Mouse (Mus musculus): Measurements from ENCODE around the gene Serhl. TPM values are rescaled to one million over a fixed set of nuclear protein-coding genes. Genes with fewer than 3 reads are reported as not detected.
A peak's percentile ranks its signal among the peaks of the same experiment; 100 is the strongest.
"Not testable (repeated sequence)": the region's sequence is repeated elsewhere in the genome, so short reads cannot be mapped to it uniquely, and the experiment has no call there.

Gene Serhl
- polyA plus RNA-seq, 1 experiment from 2014 or later = 70.8 TPM

GRCm38 (mm10) chr15:83127037-83127436 lies 37.7 kb downstream of the Serhl start:
- H3K36me3 ChIP-seq (ENCODE audit: control insufficient read depth, insufficient read depth, low read length) = peaks cover 55% of the 10 kb centered on the region
- not testable (repeated sequence) for H3K4me3 ChIP-seq (ENCODE audit: low read length); H3K27me3 ChIP-seq (ENCODE audit: control insufficient read depth, insufficient read depth, low read depth, low read length); H3K4me2 ChIP-seq (ENCODE audit: low read depth, low read length); H3K4me1 ChIP-seq (replicated peaks; ENCODE audit: control insufficient read depth, insufficient read depth, low read length); ATAC-seq (ENCODE audit: low read depth); H3K9me3 ChIP-seq (ENCODE audit: control insufficient read depth, low read length); H3K27ac ChIP-seq (ENCODE audit: low read length); H3K9ac ChIP-seq (ENCODE audit: low read length)
- WGBS = 68% methylated on average over 3 of the region's 3 CpGs

DNA sequence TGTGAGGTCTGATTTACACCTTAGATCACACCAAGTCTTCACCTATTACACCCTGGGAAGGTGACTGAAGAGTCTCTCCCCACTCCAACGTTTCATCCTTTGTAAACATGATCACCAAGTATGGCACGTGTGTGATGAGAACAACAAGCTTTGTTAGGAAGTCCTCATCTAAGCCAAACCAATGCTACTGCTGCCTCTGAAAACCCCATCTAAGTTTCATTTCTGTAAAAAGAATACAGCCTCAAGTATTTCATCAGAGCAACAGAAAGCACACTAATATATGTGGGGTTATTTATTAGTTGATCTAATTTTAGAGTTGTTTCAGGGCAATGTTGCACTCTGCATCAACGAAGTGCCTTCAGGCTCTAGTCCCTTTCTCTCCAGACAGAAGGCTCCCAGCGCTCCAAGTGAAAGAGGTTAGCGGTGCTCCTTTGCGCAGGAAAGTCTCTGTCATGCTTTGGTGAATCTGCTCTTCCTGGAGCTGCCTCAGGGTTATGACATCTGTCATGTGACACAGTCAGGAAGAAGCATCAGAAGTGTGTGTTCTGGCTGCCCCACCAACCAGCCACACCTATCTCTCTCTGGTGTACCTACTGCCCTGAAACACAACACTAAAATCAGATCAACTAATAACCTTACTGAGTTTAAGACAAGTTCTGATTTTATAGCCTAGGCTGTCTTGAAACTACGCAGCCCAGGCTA lies 40.4 kb downstream of the Serhl start:
- 84% methylated on average over 7 of the region's 7 CpGs for WGBS
- H3K4me2 ChIP-seq (ENCODE audit: low read depth, low read length) = no peak overlapping the region
- no peaks in the 10 kb centered on the region for H3K9me3 ChIP-seq (ENCODE audit: control insufficient read depth, low read length)
- no peak overlapping the region for H3K27ac ChIP-seq (ENCODE audit: low read length)
- H3K4me1 ChIP-seq (replicated peaks; ENCODE audit: control insufficient read depth, insufficient read depth, low read length) = no peaks in the 10 kb centered on the region
- ATAC-seq (ENCODE audit: low read depth) = no peak
- H3K9ac ChIP-seq (ENCODE audit: low read length) = no peak overlapping the region
- no peak overlapping the region for H3K4me3 ChIP-seq (ENCODE audit: low read length)
- H3K36me3 ChIP-seq (ENCODE audit: control insufficient read depth, insufficient read depth, low read length) = peaks cover 75% of the 10 kb centered on the region
- H3K27me3 ChIP-seq (ENCODE audit: control insufficient read depth, insufficient read depth, low read depth, low read length) = no peaks in the 10 kb centered on the region

GRCm38 (mm10) chr15:83134671-83135070 lies 45.4 kb downstream of the Serhl start:
- no peak for ATAC-seq (ENCODE audit: low read depth)
- Histone ChIP-seq H3K4me1 (replicated peaks; ENCODE audit: control insufficient read depth, insufficient read depth, low read length) (no peaks in the 10 kb centered on the region), H3K36me3 (ENCODE audit: control insufficient read depth, insufficient read depth, low read length) (peaks cover 52% of the 10 kb centered on the region), H3K27me3 (ENCODE audit: control insufficient read depth, insufficient read depth, low read depth, low read length) (no peaks in the 10 kb centered on the region), H3K4me2 (ENCODE audit: low read depth, low read length) (no peak overlapping the region), H3K4me3 (ENCODE audit: low read length) (no peak overlapping the region), H3K9me3 (ENCODE audit: control insufficient read depth, low read length) (no peaks in the 10 kb centered on the region), H3K27ac (ENCODE audit: low read length) (no peak overlapping the region), H3K9ac (ENCODE audit: low read length) (no peak overlapping the region)
- WGBS = 84% methylated on average over 6 of the region's 6 CpGs

DNA sequence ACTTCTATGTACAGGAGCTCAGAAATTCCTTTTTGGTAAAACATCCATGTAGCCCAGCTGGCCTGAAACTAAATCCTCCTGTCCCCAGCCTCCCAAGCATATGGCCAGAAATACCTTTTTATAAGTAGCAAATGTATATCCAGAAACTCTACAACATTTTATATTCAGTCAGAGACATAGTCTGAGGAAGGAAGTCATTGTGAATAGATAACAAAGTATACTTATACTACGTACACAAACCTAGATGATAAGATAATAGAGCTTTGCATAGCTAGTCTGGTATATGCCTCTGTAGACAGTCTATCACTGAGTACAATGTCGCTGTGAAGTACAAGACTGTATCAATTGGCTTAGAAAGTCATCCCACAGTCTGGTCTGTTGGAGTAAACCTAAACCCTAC lies 46.3 kb downstream of the Serhl start:
- WGBS = 71% methylated on average over 2 of the region's 2 CpGs
- H3K27ac ChIP-seq (ENCODE audit: low read length) = no peak overlapping the region
- no peaks in the 10 kb centered on the region for H3K4me1 ChIP-seq (replicated peaks; ENCODE audit: control insufficient read depth, insufficient read depth, low read length)
- H3K36me3 ChIP-seq (ENCODE audit: control insufficient read depth, insufficient read depth, low read length) = peaks cover 43% of the 10 kb centered on the region
- no peaks in the 10 kb centered on the region for H3K9me3 ChIP-seq (ENCODE audit: control insufficient read depth, low read length)
- no peak overlapping the region for H3K9ac ChIP-seq (ENCODE audit: low read length)
- no peak overlapping the region for H3K4me3 ChIP-seq (ENCODE audit: low read length)
- H3K27me3 ChIP-seq (ENCODE audit: control insufficient read depth, insufficient read depth, low read depth, low read length) = no peaks in the 10 kb centered on the region
- ATAC-seq (ENCODE audit: low read depth) = no peak
- H3K4me2 ChIP-seq (ENCODE audit: low read depth, low read length) = no peak overlapping the region

DNA sequence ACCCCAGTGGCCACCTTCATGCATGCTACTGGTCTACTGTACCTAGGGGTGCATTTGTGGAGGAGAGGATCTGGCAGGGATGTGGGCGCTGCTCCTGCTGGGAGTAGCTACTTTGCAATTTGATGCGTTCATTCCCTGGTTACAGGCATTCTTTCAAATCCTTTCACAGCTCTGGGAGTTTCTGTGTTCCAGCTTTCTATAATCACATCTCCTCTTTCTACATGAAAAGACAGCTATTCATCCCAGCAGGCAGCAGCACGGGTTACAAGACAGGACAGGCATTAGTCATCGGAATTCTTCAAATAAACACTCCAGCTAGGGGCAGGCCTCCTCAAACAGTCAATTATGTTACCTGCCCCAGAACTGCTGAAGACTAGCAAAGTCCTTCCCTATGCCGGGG lies 53.6 kb downstream of the Serhl start:
- Histone ChIP-seq H3K4me3 (ENCODE audit: low read length) (no peak overlapping the region), H3K27me3 (ENCODE audit: control insufficient read depth, insufficient read depth, low read depth, low read length) (no peaks in the 10 kb centered on the region), H3K9me3 (ENCODE audit: control insufficient read depth, low read length) (no peaks in the 10 kb centered on the region), H3K4me2 (ENCODE audit: low read depth, low read length) (no peak overlapping the region), H3K27ac (ENCODE audit: low read length) (no peak overlapping the region), H3K4me1 (replicated peaks; ENCODE audit: control insufficient read depth, insufficient read depth, low read length) (peaks cover 12% of the 10 kb centered on the region), H3K9ac (ENCODE audit: low read length) (no peak overlapping the region), H3K36me3 (ENCODE audit: control insufficient read depth, insufficient read depth, low read length) (peaks cover 10% of the 10 kb centered on the region)
- peak; percentile 12; the same call in 1 of the 2 replicates for ATAC-seq (ENCODE audit: low read depth)
- WGBS = 26% methylated on average over 5 of the region's 5 CpGs

- ATAC-seq (ENCODE audit: low read depth) = no peak
- H3K4me2 ChIP-seq (ENCODE audit: low read depth, low read length) = no peak overlapping the region
- H3K4me1 ChIP-seq (replicated peaks; ENCODE audit: control insufficient read depth, insufficient read depth, low read length) = peaks cover 17% of the 10 kb centered on the region
- WGBS = 86% methylated on average over 6 of the region's 6 CpGs
- H3K4me3 ChIP-seq (ENCODE audit: low read length) = no peak overlapping the region
- H3K36me3 ChIP-seq (ENCODE audit: control insufficient read depth, insufficient read depth, low read length) = peaks cover 6% of the 10 kb centered on the region; the same call in 1 of the 2 replicates
- no peaks in the 10 kb centered on the region for H3K9me3 ChIP-seq (ENCODE audit: control insufficient read depth, low read length)
- H3K27me3 ChIP-seq (ENCODE audit: control insufficient read depth, insufficient read depth, low read depth, low read length) = no peaks in the 10 kb centered on the region
- H3K9ac ChIP-seq (ENCODE audit: low read length) = no peak overlapping the region
- no peak overlapping the region for H3K27ac ChIP-seq (ENCODE audit: low read length)
These were observed 56.2 kb downstream of the Serhl start for GRCm38 (mm10) chr15:83145541-83145940.

DNA sequence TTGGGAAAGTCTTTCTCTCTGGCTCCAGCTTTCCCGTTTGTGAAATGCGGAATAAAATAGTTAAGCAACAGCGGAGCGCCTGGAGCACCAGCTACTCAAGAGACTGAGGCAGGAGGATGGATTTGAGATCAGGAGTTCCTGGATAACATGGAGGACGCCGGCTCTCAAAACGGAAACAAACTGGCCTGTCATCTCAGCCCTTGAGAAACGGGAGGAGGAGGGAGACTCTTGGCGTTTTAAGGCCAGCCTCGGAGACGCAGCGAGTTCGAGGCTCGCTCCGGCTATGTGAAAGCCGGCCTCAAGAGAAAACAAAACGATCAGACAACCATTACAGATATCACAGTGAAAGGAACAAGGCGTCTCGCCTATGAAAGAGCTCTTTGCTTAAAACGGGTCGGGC lies 59.1 kb downstream of the Serhl start:
- peak overlapping the region; percentile 98 for H3K9ac ChIP-seq (ENCODE audit: low read length)
- H3K4me1 ChIP-seq (replicated peaks; ENCODE audit: control insufficient read depth, insufficient read depth, low read length) = peaks cover 10% of the 10 kb centered on the region
- H3K9me3 ChIP-seq (ENCODE audit: control insufficient read depth, low read length) = no peaks in the 10 kb centered on the region
- under 1% methylated on average over 21 of the region's 21 CpGs for WGBS
- peak overlapping the region; percentile 97 for H3K4me3 ChIP-seq (ENCODE audit: low read length)
- peaks cover 6% of the 10 kb centered on the region; the same call in 1 of the 2 replicates for H3K36me3 ChIP-seq (ENCODE audit: control insufficient read depth, insufficient read depth, low read length)
- no peaks in the 10 kb centered on the region for H3K27me3 ChIP-seq (ENCODE audit: control insufficient read depth, insufficient read depth, low read depth, low read length)
- H3K4me2 ChIP-seq (ENCODE audit: low read depth, low read length) = peak overlapping the region; percentile 85
- peak overlapping the region; percentile 99 for H3K27ac ChIP-seq (ENCODE audit: low read length)
- no peak for ATAC-seq (ENCODE audit: low read depth)

GRCm38 (mm10) chr15:83148801-83149195 lies 59.5 kb downstream of the Serhl start:
- Histone ChIP-seq H3K4me1 (replicated peaks; ENCODE audit: control insufficient read depth, insufficient read depth, low read length) (peaks cover 8% of the 10 kb centered on the region), H3K9ac (ENCODE audit: low read length) (peak overlapping the region; percentile 98), H3K27ac (ENCODE audit: low read length) (peak overlapping the region; percentile 99), H3K4me2 (ENCODE audit: low read depth, low read length) (peak overlapping the region; percentile 85), H3K4me3 (ENCODE audit: low read length) (peak overlapping the region; percentile 97), H3K27me3 (ENCODE audit: control insufficient read depth, insufficient read depth, low read depth, low read length) (no peaks in the 10 kb centered on the region), H3K36me3 (ENCODE audit: control insufficient read depth, insufficient read depth, low read length) (peaks cover 10% of the 10 kb centered on the region; the same call in 1 of the 2 replicates), H3K9me3 (ENCODE audit: control insufficient read depth, low read length) (no peaks in the 10 kb centered on the region)
- WGBS = under 1% methylated on average over 33 of the region's 41 CpGs
- ATAC-seq (ENCODE audit: low read depth) = peak; percentile 88

GRCm38 (mm10) chr15:83149196-83150072 lies 60.1 kb downstream of the Serhl start, which contains the start of gene Poldip3:
TSS of gene Poldip3 (minus strand) at chr15:83149384.
- Histone ChIP-seq H3K4me2 (ENCODE audit: low read depth, low read length) (peak within 1 kb of the TSS; percentile 85), H3K9ac (ENCODE audit: low read length) (peak within 1 kb of the TSS; percentile 98)
- WGBS = under 1% methylated on average over 56 of the region's 56 CpGs

More at GRCm38 (mm10) chr15:83149196-83150072, 60.1 kb downstream of the Serhl start, which contains the start of gene Poldip3:
- Histone ChIP-seq H3K4me1 (replicated peaks; ENCODE audit: control insufficient read depth, insufficient read depth, low read length) (peaks cover 8% of the 10 kb centered on the region), H3K27ac (ENCODE audit: low read length) (peak within 1 kb of the TSS; percentile 99), H3K27me3 (ENCODE audit: control insufficient read depth, insufficient read depth, low read depth, low read length) (no peaks in the 10 kb centered on the region), H3K36me3 (ENCODE audit: control insufficient read depth, insufficient read depth, low read length) (peaks cover 14% of the 10 kb centered on the region; the same call in 1 of the 2 replicates), H3K9me3 (ENCODE audit: control insufficient read depth, low read length) (no peaks in the 10 kb centered on the region), H3K4me3 (ENCODE audit: low read length) (peak within 1 kb of the TSS; percentile 97)
- peak; percentile 95 for ATAC-seq (ENCODE audit: low read depth)

All from lung, embryonic 16.5 days (tissue).